Mouse (Mus musculus): ENCODE measurements at regions not wholly inside any gene's neighbourhood (a gene's known extent, or its start where the extent isn't known, plus 50 kb on each side); places are given as distances from the start of the nearest gene placed in this dataset.

GRCm38 (mm10) chr12:26068685-26069008 lies 346.4 kb downstream of the Rnf144a start:
- DNase-seq (ENCODE audit: low spot score) = no peak

DNA sequence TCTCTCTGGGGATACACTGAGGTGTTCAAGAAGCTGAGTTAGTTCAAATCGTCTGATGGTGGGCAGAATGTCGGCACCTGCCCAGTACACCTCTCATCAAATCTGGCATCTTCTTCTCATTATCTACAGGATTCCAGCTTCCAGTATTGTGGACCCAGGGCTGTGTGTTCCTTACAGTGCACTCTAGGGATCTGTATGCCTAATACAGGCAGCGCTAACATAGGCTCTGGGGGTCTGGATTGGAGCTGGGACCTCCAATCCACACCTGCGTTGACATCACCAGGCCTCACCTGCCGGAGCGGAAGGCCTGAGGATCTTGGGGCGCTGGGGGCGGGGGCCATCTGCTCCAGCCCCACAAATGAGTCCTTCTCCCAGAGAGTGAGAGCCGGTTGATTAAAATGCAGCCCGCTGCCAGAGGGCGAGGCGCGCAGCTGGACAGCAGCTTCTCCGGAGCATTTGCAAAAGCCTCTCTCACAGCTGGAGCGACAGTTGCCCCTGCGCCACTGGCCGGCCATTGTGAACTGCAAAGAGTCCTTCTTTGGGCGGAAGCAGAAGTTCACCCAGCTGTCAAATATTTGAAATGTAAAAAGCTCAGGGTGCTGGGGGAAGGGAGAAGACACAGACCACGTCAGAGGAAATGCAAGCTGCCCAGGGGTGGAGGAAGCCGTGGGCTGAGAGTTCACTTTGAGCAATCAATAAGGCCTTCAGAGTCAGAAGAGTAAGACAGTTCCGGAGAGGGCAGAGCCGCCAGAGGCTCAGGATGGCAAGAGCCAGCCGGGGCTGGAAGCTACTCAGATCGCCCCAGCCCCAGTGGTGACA lies 347.0 kb downstream of the Rnf144a start:
- no peak for DNase-seq (ENCODE audit: low spot score)

DNA sequence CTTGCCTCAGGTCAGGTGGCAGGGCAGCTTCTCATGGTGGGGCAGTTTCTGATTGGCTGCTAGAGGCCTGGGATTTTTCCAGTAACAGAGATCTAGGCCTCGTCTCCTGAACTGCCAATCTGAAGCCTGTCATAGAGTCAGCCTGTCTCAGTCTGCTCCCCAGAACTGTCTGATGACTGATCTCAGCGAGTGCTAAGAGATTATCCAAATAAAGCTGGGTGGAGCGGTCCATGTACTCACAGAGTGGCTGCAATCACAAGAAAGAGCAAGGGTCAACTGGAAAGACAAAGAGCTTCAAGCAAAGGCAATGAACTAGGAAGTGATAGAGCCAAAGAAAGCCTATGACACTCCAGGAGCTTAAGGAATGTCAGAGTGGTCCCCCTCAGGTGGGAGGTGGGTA lies 354.7 kb downstream of the Rnf144a start:
- DNase-seq (ENCODE audit: low spot score) = no peak

GRCm38 (mm10) chr12:26059090-26059489 lies 356.0 kb downstream of the Rnf144a start:
- DNase-seq (ENCODE audit: low spot score) = no peak

- DNase-seq (ENCODE audit: low spot score) = no peak
Observed at GRCm38 (mm10) chr12:26057491-26058054, 357.5 kb downstream of the Rnf144a start.

- no peak for DNase-seq (ENCODE audit: low spot score)
Observed at GRCm38 (mm10) chr12:26046991-26047390, 368.1 kb downstream of the Rnf144a start.

- no peak for DNase-seq (ENCODE audit: low spot score)
Observed at GRCm38 (mm10) chr12:26045321-26045720, 369.7 kb downstream of the Rnf144a start.

GRCm38 (mm10) chr12:26012951-26013350 lies 402.1 kb downstream of the Rnf144a start:
- DNase-seq (ENCODE audit: low spot score) = no peak

- no peak for DNase-seq (ENCODE audit: low spot score)
Observed at GRCm38 (mm10) chr12:25994063-25994462, 421.0 kb downstream of the Rnf144a start.

DNA sequence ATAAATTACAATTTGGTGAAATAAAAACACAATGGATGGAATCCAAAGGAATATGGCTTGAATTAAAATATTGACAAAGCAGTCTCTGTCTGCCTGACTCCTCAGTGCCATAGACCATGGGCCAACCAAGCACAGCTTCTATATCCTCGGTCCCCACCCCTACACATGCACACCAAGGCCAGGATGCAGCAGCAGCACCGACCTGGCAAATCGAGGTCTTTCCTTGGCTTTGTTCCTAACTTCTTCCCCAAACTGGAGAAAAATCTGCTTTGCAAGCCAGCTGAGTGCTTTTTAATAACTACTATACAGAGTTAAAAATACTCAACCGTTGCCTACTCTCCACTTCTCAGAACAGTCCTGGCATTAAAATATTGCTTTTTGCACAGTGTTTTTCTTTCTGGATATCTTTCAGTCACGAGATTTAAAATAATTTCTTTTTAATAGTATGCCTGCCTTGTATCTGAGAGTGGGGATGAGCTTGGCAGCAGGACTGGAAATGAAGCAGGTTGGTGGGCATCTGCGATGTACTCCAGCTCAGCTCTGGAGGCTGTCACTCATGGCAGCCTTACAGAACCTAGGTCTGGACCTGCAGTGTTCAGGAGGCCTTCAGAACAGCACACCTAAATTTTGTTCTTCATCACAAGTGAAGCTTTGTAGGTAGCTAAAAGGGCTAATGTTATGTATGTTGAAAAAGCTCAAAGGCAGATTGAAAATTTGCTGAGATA lies 423.1 kb downstream of the Rnf144a start:
- DNase-seq (ENCODE audit: low spot score) = no peak

GRCm38 (mm10) chr12:25982545-25982944 lies 432.5 kb downstream of the Rnf144a start:
- no peak for DNase-seq (ENCODE audit: low spot score)

GRCm38 (mm10) chr12:25978335-25978734 lies 436.7 kb downstream of the Rnf144a start:
- no peak for DNase-seq (ENCODE audit: low spot score)

DNA sequence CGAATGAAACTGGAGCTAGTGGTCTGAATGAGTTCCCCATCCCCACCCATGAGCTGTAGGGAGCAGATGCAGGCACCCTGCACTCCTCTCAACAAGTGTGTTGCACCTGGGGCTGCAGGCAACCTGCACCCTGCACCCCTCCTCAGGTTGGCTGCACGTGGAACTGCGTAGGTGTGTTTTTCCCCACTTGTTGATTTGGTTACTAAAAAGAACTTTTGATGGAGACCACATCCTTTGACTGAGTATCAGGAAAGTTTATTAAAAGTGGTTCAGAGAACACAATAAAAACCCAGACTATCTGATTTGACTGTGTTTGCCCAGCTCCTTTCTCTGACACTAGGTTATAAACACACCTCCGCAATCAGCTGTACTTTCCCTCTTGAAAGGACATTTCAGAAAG lies 456.5 kb downstream of the Rnf144a start:
- DNase-seq (ENCODE audit: low spot score) = no peak

DNA sequence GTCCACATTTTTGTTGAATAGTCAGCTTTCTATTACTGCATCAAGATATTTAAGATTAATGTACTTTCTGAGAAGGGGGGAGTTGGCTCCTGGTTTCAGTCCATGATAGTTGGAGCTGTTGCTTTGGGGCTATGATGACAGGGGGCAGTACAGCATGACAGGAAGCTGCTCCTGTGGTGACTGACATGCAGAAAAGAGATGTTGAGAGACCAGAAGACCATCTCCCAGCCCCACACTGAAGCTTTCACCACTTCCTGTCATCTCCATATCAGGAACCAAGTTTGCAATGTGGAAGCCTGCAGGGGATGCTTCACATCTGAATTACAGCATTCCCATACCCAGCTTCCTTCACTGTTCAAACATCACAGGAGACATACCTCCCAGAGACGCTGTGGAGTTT lies 457.5 kb downstream of the Rnf144a start:
- no peak for DNase-seq (ENCODE audit: low spot score)

DNA sequence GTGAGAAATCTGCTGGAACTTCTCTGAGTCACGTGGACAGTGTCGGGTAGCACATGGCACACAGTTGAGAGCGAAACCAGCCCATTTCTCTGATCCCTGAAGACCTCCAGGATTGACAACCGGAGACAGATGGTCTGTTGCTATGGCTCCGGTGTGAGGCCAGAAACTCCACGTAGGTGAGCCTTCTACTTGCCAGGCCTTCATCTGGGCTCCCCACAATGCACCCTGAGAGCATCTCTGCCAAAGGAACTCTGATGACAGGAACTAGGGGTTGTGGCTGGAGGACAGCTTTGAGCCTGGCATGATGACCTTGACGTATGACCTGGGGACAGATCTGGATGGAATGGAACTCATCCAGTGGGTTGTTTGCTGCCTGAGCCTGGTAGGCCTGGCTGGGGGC lies 467.9 kb downstream of the Rnf144a start:
- DNase-seq (ENCODE audit: low spot score) = no peak

GRCm38 (mm10) chr12:25946121-25946520 lies 468.9 kb downstream of the Rnf144a start:
- no peak for DNase-seq (ENCODE audit: low spot score)

- DNase-seq (ENCODE audit: low spot score) = no peak
Observed at GRCm38 (mm10) chr12:25938856-25939255, 476.2 kb downstream of the Rnf144a start.

- DNase-seq (ENCODE audit: low spot score) = no peak
Observed at GRCm38 (mm10) chr12:25934946-25935345, 480.1 kb downstream of the Rnf144a start.

DNA sequence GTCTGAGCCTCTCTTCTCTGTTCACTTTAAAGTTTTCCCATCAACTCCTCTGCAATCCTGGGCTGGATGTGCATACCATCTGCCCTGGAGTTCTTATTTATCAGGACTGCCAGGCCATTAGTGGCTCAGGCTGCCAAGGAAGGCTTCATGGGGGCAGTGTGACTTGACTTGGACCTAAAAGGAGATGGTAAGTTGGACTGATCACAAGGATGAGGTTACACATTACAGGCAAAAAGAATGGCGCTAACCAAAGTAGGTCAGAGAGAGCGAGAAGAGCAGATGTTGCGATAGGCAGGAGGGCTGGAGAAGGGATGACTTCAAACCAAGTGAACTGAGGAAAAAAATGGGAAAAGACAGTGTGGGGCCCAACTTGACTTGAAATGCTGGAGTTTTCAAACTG lies 480.5 kb downstream of the Rnf144a start:
- no peak for DNase-seq (ENCODE audit: low spot score)

- no peak for DNase-seq (ENCODE audit: low spot score)
Observed at GRCm38 (mm10) chr12:25926367-25926766, 488.7 kb downstream of the Rnf144a start.

- no peak for DNase-seq (ENCODE audit: low spot score)
Observed at GRCm38 (mm10) chr12:25924526-25924925, 490.5 kb downstream of the Rnf144a start.

GRCm38 (mm10) chr12:25923772-25924171 lies 491.3 kb downstream of the Rnf144a start:
- DNase-seq (ENCODE audit: low spot score) = no peak

DNA sequence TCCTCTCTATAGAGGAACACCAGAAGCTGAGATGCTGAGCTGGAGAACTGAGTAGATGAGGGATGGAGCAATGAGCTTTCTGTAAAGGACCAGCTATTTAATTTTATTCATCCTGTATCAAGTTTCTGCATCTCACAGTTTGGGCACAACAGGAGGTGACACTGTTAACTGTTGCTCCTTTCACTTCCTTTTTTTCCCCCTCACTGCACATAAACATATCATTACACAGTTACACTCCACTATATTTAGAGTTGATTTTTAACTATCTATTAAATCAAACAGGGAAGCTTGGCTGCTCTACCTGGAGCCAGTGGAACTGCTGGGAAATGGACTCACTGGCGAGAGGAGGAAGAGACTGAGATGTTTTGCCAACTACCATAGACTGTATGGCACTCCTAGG lies 509.4 kb downstream of the Rnf144a start:
- DNase-seq (ENCODE audit: low spot score) = no peak
